Mouse (Mus musculus): ENCODE measurements around the gene Inpp5b.

Gene Inpp5b

GRCm38 (mm10) chr4:124768963-124769591, 27.4 kb downstream of the Inpp5b start:
- no peak for DNase-seq

GRCm38 (mm10) chr4:124770624-124771023, 29.0 kb downstream of the Inpp5b start:
- peak; percentile 47 for DNase-seq

GRCm38 (mm10) chr4:124772125-124772524, 30.5 kb downstream of the Inpp5b start:
- no peak for DNase-seq

GRCm38 (mm10) chr4:124773449-124773848, 31.8 kb downstream of the Inpp5b start:
- no peak for DNase-seq

GRCm38 (mm10) chr4:124773995-124774394, 32.3 kb downstream of the Inpp5b start:
- DNase-seq: no peak

- DNase-seq: no peak
These were observed 32.8 kb downstream of the Inpp5b start for GRCm38 (mm10) chr4:124774429-124774828.

GRCm38 (mm10) chr4:124781361-124781760, 39.7 kb downstream of the Inpp5b start:
- DNase-seq: peak; percentile 43

- no peak for DNase-seq
These were observed 40.7 kb downstream of the Inpp5b start for GRCm38 (mm10) chr4:124782395-124782794.

GRCm38 (mm10) chr4:124783937-124784336, 42.3 kb downstream of the Inpp5b start:
- DNase-seq: no peak

- no peak for DNase-seq
These were observed 48.4 kb downstream of the Inpp5b start for GRCm38 (mm10) chr4:124790013-124790412.

- peak; percentile 41 for DNase-seq
These were observed 50.5 kb downstream of the Inpp5b start for GRCm38 (mm10) chr4:124792114-124792513.

GRCm38 (mm10) chr4:124796141-124796540, 54.5 kb downstream of the Inpp5b start:
- DNase-seq: no peak

GRCm38 (mm10) chr4:124796913-124797312, 55.3 kb downstream of the Inpp5b start:
- no peak for DNase-seq

GRCm38 (mm10) chr4:124801552-124802308, 60.1 kb downstream of the Inpp5b start, which contains the start of gene Mtf1:
Mtf1 (plus strand) TSS chr4:124802104.
- DNase-seq: peak; percentile 88

GRCm38 (mm10) chr4:124802309-124803260, 60.9 kb downstream of the Inpp5b start:
- peak; percentile 92 for DNase-seq

- no peak for DNase-seq
These were observed 61.8 kb downstream of the Inpp5b start for GRCm38 (mm10) chr4:124803406-124803805.

GRCm38 (mm10) chr4:124808511-124808910, 66.9 kb downstream of the Inpp5b start:
- DNase-seq: no peak

- DNase-seq: no peak
These were observed 67.7 kb downstream of the Inpp5b start for GRCm38 (mm10) chr4:124809136-124809883.

GRCm38 (mm10) chr4:124810056-124810455, 68.4 kb downstream of the Inpp5b start:
- no peak for DNase-seq

- no peak for DNase-seq
These were observed 69.8 kb downstream of the Inpp5b start for GRCm38 (mm10) chr4:124811347-124811975.

GRCm38 (mm10) chr4:124815901-124816300, 74.3 kb downstream of the Inpp5b start:
- DNase-seq: peak; percentile 43

- no peak for DNase-seq
These were observed 76.2 kb downstream of the Inpp5b start for GRCm38 (mm10) chr4:124817803-124818202.

Data from cerebellum, adult 11 months (tissue).